Mouse (Mus musculus) right cerebral cortex, postnatal 10 days (tissue): Measurements from ENCODE around the gene L3mbtl1.
"Not testable (repeated sequence)": the region's sequence is repeated elsewhere in the genome, so short reads cannot be mapped to it uniquely, and the experiment has no call there.

Source experiments
- DNase-seq, 2 experiments: peaks; one replicate each; pipeline ENCODE4 v3.0.0; 2021; ENCODE audit warnings: low spot score in 2 of 2

The L3mbtl1 gene

DNA sequence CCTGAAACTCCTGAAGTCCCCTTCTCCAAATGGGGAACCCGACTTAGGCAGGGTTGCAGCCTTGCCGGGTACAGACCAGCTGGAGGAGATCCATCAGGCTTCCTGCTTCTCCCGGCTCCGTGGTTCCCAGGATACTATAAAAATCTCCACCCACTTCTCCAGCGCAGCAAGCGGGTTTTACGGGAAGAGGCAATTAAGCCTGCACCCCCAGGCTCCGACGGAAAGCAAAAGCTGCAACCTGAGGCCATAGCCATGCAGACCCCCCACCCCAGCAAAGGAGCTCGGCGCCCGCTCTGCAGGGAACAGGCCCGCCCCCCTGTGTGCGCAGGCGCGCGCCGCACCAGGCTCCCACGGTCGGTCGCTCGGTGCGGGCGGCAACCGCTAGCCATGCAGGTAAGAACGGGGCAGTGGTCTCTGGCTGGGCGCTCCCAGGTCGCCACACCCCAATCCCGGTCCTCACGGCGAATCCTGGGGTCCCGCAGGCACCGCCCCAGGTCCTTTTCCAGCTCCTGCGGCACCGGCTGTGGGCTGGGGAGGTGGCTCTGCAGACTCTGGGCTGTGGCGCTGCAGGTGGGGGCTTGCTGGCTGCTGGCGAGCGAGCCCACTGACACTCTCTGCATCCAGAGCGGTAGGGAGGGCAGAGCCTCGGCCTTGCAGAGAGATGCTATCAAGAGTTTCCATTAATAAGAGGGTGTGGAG is at the start of gene L3mbtl1:
Gene L3mbtl1 (plus strand): TSS at position 325 of the 699 bp plus-strand sequence.
- peak; percentile 73 for DNase-seq

DNA sequence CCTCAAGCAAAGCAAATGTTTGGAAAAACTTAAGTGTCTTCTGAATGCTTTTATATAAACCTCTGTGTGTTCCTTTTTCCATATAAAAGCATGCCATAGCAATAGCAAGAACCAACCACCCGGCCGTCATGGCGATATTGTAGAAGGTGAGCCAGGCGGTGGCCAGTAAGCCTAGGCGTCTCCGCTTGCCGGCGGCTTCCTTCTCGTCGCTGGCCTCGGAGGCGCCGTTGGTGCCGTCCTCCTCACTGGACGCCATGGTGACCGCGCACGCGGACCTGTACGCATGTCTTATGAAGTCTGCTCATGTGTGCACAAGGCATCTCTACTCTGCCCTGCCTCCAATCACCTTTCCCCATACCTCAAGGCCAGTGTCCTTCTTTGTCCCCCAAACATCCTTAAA is 44.0 kb upstream of the L3mbtl1 start:
- not testable (repeated sequence) for DNase-seq

DNA sequence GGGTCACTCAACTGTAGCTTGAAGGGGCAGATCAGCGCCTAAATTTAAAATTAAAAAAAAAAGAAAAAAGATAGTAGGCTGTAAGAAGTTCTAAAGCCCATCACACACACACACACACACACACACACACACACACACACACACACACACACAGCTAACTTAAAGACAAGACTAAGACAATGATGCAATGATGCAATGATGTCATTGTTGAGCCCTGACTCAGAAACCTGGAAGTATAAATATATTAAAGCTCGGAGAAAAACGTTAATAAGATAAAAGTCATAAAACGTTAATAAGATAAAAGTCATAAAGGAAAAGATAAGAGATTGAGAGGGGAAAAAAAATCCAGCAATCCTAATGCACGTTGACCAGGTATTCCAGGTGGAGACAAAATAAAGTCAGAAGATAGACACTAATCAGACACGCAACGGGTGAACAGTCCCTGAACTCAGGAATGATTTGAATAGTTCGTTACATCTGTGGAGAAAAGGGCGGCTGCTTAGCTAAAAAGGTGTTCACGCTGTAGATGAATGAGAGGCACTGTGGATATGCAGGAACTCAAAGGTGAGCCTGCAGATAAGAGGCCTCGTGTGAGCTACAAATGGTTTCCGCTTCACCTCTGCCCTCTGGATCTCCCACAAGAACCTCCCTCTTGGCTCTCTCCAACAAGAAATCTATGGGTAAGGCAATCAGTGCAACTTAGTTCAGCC is 43.2 kb upstream of the L3mbtl1 start:
- DNase-seq = no peak

DNA sequence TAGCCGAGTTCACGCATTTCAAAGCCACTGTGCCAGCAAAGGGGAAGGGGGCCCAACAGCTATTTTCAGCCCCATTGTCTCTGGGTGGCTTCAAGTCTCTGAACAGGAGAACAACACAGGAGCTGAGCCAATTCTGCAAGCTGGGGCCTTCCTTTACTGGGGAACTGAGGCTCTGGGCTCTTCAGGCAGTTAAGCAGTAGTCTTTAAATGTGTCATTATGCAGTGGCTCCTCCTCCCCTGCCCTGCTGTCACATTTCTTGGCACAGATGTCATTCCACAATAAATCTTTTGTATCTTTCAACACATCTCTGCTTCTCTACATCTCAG is 42.7 kb upstream of the L3mbtl1 start:
- no peak for DNase-seq

DNA sequence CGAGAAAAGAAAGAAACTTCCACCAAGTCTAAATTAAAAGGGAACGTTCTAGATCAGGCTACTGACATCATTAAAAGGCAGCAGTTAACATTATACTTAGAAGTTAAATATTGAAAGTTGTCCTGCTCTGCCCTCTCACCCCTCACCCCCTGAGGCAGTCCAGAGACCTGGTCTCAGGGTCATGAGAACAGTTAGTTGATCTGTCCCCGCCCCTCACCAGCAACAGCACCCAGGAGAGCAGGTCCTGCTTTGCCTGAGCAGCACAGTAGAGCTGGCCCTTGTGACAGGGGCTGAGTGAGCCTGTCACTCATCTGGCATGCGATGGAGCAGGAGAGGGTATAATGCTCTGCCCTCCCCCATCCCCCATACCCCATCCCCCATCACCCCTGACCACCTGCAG is 37.4 kb upstream of the L3mbtl1 start:
- DNase-seq = no peak

DNA sequence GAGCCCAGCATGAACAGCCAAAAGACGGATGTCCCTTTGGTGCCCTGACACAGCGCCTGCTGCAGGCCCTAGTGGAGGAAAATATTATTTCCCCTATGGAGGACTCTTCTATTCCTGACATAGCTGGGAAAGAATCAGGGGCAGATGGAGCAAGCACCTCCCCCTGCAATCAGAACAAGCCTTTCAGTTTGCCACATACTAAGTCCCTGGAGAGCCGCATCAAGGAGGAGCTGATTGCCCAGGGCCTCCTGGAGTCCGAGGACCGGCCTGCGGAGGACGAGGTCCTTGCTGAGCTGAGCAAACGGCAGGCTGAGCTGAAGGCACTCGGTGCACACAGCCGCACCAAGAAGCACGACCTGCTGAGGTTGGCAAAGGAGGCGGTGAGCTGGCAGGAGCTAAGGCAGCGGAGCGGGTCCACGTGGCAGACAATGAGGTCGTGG is 35.2 kb upstream of the L3mbtl1 start:
- no peak for DNase-seq

DNA sequence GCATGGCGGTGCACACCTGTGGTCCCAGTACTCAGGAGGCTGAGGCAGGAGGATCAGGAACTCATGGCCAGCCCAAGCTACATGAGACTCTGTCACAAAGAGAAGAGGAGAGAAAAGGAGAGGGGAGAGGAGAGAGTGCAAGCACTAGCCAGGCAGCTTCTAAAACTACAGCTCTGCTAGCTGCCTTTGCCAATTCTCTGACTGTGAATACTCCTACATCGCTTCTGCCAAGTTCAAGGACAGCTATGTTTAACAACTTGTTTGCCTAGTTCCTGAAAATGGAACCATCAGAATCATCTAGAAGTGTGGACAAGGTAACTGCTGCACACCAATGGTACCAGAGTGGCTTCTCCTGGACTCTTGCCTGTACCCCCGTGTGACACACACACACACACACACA is 29.2 kb upstream of the L3mbtl1 start:
- DNase-seq = peak in 1 of 2 experiments; percentile 39

DNA sequence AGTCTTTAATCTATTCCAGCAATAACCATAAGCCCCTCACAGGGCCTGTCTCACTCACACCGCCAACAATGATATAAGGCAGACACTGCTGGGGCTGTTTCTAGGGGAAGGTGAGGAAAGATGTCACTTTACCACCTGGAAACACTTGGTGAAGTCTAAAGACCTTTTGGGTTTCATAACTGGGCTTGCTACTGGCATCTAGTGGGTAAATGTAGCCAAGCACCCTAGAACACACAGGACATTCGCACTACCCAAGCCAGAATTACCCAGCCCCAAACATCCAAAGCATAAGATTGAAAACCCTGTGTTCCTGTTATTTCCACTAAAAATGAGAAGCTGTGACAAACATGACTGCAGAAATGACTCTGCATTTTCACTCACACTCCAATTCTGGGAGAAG is 28.8 kb upstream of the L3mbtl1 start:
- DNase-seq = peak; percentile 44 to 55

DNA sequence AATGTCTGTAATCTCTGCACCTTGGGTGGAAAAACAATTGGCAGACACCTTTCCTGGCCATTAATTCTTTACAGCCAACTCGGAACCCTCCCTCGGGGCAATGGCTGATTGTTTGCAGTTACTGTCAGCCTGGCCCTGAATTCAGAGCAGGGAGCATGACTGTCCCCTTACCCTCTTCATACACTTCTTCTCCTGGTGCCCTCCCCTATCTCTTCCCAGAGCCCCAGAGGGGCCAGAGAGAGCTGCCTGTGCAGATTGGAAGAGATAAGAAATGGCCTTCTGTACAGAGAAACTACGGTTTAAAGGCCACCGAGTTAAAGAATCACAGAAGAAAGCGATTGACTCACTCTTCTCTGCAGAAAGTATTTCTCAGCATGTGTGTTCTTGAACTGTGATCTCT is 23.3 kb upstream of the L3mbtl1 start:
- DNase-seq = no peak

DNA sequence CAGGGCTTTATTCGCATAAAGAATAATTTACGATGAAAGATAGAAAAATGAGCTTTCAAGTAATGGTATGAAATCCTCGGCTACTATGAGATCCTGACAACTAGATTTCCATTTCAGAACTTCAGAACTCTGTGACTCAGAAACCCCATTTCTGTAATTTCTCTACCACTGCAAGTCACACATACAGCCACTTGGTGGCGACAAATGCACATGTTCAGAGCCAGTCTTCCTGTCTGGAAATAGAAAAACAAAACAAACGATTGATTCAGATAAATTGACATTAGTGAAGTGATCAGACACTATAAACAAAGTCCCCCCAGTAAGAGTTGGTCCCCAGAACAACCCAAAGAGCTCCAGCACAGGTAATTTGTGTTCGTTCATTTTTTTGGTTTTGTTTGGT is 21.1 kb upstream of the L3mbtl1 start:
- peak; percentile 60 to 71 for DNase-seq

DNA sequence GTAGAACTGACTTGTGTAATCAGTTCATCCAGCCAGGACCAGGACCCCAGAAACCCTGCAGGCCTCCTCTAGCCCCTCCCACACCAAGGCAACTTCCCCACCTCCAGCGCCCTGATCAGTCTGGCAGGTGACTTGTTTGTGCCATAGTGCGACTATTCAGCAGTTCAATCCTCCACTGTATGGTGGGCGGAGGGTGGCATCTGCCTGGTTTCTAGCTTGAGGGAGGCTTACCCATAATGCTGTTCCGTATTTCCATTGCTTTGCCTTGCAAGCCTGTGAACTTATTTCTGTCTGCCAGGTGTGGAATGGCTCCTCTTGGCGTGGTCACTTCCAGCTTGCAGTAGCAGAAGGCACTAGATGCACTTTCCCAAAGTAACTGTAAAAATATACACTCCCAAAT is 20.4 kb upstream of the L3mbtl1 start:
- no peak for DNase-seq

DNA sequence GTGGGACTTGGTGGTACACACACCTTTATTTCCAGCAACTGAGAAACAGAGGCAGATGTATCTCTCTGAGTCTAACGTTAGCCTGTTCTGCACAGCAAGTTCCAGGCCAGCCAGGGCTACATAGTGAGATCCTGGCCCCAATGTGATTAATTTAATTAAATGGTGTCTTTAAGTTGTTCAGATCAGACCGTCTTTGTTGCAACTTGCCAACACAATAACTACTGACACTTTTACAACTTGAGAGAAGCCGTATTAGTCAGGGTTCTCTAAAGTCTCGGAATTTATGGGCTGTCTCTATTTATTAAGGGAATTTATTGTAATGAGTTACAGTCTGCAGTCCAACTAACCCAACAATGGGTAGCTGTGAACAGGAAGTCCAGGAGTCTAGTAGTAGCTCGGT is 19.1 kb upstream of the L3mbtl1 start:
- no peak for DNase-seq

DNA sequence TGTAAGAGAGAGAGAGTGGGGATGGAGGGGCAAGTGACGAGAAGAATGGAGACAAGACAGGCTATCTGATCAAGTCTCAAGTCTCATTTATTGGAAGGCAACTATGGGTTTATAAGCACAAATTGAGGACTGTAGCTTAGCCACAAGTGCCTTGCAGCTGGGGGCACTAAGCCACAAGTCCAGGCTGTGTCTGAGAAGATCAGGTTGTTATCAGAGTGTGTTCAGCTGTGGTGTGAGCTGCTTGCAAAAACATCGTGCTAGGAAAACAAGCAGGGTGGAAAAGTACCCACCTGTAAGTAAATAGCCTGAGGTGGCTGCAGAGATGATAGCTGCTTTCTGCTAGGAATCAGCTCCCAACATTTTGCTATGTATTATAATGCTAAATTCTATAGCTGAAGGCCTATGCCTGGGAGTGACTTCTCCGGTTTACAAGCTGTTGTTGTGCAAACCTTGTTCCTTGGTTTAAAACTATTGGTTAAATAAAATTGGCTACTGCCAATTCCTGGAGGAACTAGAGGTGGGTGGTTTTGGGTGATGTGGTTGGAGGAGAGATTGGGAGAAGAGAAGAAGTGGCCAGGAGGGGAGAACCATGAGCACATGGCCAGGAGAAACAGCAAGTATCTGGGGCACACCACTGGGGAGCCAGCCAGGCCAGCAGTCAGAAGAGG is 15.2 kb upstream of the L3mbtl1 start:
- DNase-seq = no peak

DNA sequence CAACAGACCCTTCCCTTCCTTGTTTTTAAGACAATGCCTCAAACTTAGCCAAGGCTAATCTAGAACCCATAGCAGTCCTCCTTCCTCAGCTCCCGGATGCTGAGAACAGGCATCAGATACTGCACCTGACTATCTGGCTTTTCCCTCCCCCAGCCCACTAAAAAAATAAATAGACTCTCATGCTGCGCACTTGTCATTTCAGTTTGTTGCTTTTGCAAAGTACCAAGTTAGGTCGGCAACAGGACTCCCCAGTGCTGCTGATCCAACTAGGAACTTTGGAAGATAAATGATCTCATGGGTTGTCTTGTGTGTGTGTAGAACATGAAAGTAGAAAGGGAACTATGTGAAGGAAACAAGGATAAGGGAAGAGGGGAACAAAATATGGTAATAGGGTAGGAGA is 13.6 kb upstream of the L3mbtl1 start:
- no peak for DNase-seq

DNA sequence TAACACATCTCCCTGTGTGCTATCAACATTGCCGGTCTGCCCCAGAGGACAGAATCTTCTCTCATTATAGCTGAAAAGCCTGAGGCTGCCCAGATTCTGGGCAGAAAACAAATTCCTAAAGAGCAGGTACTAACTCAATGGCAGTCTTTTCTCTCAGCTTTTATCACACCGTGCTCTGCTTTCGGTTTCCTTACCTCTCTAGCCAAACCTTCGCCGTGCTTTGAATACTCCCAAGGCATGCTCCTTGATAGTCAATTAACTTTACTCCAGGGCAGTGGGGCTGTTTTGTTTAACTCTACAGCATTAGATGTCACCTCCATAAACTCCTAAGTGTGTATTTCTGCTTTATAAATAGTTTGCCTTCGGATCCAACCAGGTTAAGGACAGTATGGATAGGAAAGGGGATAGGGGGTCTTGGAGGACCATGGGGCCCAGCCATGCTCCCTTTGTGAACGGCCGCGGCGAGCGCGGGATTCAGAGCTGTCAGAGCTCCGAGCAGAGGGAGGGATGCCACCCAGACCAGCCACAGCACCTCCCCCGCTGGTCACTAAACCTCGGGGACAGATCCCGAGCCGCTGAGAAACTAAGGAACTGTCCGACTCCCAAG is 12.7 kb upstream of the L3mbtl1 start:
- DNase-seq = no peak

DNA sequence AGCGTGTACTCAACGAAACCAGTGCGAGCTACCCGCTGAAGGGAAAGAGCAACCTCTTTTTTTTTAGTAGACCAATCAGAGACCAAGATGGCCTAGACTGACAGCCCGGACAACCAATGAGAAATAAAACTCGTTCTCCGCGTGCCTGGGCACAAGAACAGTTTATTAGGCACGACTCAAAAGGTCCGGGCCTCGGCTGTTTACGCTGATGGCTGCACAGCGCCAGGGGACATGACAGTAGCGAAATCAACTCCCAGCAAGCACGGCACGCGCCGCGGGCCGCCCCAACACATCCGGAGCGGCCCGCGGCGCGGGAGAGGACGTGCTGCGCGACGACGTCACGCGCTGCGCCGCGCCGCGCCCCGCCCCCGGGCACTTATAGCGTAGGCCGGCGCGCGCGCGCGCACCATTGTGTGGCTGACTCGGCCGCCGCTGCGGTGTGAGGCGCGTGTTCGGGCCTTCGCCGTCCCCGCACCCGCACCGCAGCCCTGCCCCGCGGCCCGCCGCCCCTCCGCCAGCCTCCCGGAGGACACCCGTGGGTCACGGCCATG is 12.1 kb upstream of the L3mbtl1 start, which contains the start of gene Srsf6:
Gene Srsf6 (plus strand): TSS at position 406 of the 551 bp plus-strand sequence.
- peak; percentile 92 to 94 for DNase-seq

DNA sequence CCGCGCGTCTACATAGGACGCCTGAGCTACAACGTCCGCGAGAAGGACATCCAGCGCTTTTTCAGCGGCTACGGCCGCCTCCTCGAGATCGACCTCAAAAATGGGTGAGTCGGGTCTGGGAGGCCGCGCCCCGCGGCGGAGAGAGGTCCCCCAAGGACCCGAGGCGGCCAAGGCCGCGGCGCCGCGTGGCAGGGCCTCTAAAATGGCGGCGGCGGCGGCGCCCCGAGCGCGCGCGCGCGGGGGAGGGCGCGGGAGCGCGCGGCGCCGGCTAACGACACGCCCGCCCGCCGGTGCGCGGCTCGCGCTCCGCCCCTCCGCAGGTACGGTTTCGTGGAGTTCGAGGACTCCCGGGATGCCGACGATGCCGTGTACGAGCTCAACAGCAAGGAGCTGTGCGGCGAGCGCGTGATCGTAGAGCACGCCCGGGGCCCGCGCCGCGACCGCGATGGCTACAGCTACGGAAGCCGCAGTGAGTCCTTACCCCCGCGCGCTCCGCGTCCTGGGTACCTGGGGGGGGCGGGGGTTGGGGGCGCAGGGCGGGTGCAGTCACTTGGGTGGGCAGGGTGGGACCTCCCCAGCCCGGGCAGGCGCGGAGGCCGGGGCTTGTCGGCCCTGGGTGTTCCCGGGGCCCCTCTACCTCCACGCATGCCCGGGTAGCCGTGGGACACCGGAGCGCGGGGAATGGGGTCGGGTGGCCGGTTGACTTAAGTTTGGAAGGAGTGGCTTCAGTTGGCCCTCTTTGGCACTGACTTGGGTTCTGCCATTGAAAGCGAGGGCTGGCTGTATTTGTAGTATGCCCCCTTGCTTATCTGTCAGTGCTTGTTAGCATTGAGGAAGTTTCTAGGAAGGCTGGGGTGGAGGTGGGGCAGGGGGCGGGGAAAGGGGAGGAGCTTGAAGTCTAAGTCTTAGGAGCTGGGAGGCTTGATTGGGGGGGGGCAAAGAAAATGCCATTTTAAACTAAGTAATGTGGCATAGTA is 11.3 kb upstream of the L3mbtl1 start:
- peak; percentile 76 to 77 for DNase-seq

DNA sequence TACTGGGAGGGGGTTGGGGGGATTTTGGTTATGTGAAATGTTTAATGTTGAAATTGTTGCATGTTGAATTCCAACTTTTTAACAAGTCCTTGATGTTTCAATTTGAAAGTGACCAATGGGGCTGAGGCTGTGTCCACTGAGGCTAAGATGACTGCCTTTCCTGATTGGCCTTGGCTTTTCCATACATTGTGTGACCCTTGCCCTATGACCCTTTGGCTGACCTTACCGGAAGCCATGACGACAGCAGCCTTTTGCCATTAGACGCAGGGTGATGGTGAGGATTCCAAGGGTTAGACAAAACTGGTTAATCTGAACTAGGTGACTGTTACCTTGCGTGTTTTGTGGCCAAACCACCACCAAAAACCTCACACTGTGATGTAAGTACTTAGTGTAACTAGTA is 10.6 kb upstream of the L3mbtl1 start:
- DNase-seq = peak; percentile 57 to 70

DNA sequence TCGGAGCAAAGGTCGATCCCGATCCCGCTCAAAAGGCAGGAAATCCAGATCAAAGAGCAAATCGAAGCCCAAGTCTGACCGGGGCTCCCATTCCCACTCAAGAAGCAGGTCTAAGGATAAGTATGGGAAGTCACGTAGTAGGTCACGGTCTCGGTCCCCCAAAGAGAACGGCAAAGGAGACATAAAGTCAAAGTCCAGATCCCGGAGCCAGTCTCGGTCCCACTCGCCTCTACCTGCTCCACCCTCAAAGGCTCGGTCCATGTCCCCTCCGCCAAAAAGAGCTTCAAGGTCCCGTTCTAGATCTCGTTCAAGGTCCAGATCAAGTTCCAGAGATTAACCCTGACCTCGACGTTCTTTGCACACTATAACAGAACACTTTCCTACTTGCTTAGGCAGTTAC is 8.9 kb upstream of the L3mbtl1 start:
- DNase-seq = no peak

DNA sequence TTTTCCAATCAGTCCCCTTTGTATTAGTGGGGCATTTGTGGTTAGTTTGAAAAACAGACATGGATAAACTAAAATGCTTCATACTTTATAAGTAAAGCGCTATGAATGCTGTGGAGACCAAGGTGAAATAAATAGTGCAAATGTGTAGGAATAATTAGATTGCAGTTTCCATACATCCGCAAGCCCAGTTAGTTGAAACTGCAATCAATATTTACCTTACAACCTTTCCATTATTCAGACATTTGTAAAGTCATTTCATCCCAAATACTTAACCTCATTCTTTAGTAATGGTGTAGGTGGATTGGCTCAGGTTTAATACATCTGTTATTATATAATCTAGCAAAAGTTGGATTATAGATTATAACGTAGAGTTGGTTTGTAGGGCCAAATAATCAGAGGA is 7.6 kb upstream of the L3mbtl1 start:
- no peak for DNase-seq

DNA sequence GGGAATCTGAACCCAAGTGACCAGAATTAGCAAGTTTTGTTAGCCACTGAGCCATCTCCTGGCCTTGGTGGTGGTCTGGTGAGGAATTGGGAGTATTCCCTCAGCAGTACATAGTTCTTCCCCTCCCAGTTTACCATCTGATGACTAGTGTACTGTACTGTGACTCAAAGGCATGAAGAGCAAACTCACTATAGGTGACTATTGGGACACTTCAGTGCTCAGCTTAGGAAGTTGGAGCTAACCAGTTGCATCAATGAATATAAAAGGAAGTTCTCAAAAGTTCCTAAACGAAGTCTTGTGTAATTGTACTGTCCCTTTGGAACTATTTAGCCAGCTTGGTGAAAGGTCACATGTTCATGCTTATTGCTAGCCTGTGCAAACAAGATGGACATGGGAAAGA is 3.7 kb upstream of the L3mbtl1 start:
- DNase-seq = no peak
